Mouse (Mus musculus) MEL (cell line): ENCODE results near the gene Ifit3.
"Not testable (repeated sequence)": the region's sequence is repeated elsewhere in the genome, so short reads cannot be mapped to it uniquely, and the experiment has no call there.

Experiments used
- CTCF ChIP-seq, 3 experiments: IDR thresholded peaks in 2 of 3; conservative IDR thresholded peaks in 1 of 3; 2 replicates each; pipeline ENCODE4 v1.5.1; 2011 to 2012; ENCODE audit warnings: low read length in 3 of 3, low read depth in 2 of 3, mild to moderate bottlenecking in 2 of 3, improper control_type of control experiment in 1 of 3, inconsistent platforms in 1 of 3, mixed read lengths in 1 of 3, moderate library complexity in 1 of 3; ENCODE audit not compliant: control insufficient read depth in 1 of 3, insufficient read depth in 1 of 3, poor library complexity in 1 of 3, severe bottlenecking in 1 of 3
- GATA1 ChIP-seq: IDR thresholded peaks from 2 replicates; pipeline ENCODE4 v1.6.1; 2011; ENCODE audit warnings: low read depth, low read length, improper control_type of control experiment
- MAX ChIP-seq: IDR thresholded peaks from 2 replicates; pipeline ENCODE4 v1.6.1; 2011; ENCODE audit warnings: low read length, improper control_type of control experiment
- POLR2AphosphoS2 ChIP-seq: IDR thresholded peaks from 2 replicates; pipeline ENCODE4 v1.6.1; 2011; ENCODE audit warnings: low read length, improper control_type of control experiment
- ZC3H11A ChIP-seq: IDR thresholded peaks from 2 replicates; pipeline ENCODE4 v1.6.1; 2012; ENCODE audit warnings: low read depth, mild to moderate bottlenecking, inconsistent platforms, low read length, improper control_type of control experiment

DNA sequence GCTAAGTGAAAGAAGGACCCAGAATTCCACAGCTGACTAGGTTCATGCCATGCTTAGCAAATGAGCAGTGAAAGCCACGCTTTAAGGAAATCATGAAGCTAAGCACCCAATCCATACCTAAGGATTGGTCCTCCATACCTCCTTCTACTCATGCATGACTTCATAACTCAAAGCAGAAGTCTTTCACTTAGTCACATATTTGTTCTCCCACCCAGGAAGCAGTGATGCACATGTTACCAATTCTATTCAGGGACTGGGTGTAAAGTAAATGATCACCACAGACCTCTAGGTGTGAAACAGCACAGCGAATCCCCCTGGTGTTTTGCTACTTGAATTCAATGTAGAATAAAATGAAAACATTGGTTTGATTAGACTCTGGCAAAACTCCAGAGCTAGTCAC, 635 bp upstream of the Ifit3 start:
- TF ChIP-seq MAX; ZC3H11A; CTCF (IDR thresholded peaks at IDR 0.05 in 2 of 3, conservative IDR thresholded peaks at IDR 0.05 in 1 of 3; ENCODE audit: control insufficient read depth in 1 of 3, insufficient read depth in 1 of 3, low read depth in 2 of 3, low read length in 3 of 3, poor library complexity in 1 of 3, severe bottlenecking in 1 of 3); POLR2AphosphoS2; GATA1: not testable (repeated sequence)
